Mouse (Mus musculus) E14TG2a.4 (cell line): ENCODE results near the gene Agt.

Source experiments
- CTCF ChIP-seq: conservative IDR thresholded peaks from 2 replicates; pipeline ENCODE4 v1.5.1; 2014; ENCODE audit warnings: low read length
- POU5F1 ChIP-seq: IDR thresholded peaks from 2 replicates; pipeline ENCODE4 v1.6.1; 2014; ENCODE audit warnings: low read length, borderline replicate concordance

GRCm38 (mm10) chr8:124516525-124516924, 53.0 kb downstream of the Agt start:
- TF ChIP-seq CTCF (no peak), POU5F1 (no peak)
